Mouse (Mus musculus) intestine, postnatal 0 days (tissue): ENCODE data around the gene Slc17a8. TPM values are rescaled to one million over a fixed set of nuclear protein-coding genes. Genes with fewer than 3 reads are reported as not detected.

Source experiments
- ATAC-seq: fragments of 200-750 bp; cut with Nextera tagmentation; 2 replicates; pipeline ENCODE4 v1.8.0; 2017; ENCODE audit warnings: mild to moderate bottlenecking, moderate TSS enrichment, moderate library complexity
- H3K27ac ChIP-seq: fragments of 300-500 bp; sonication (generic); 2 replicates; pipeline ENCODE4 v1.5.1; 2014; ENCODE audit warnings: mild to moderate bottlenecking, low read depth, low read length, moderate library complexity
- H3K27me3 ChIP-seq: fragments of 300-500 bp; sonication (generic); replicated peaks from 2 replicates; pipeline ENCODE4 v1.6.1; 2014; ENCODE audit warnings: low read length, mixed read lengths; ENCODE audit not compliant: control insufficient read depth, insufficient read depth
- H3K36me3 ChIP-seq: fragments of 300-500 bp; sonication (generic); 2 replicates; pipeline ENCODE4 v1.6.1; 2014; ENCODE audit warnings: mild to moderate bottlenecking, moderate library complexity; ENCODE audit not compliant: control insufficient read depth, insufficient read depth
- H3K4me1 ChIP-seq: fragments of 300-500 bp; sonication (generic); replicated peaks from 2 replicates; pipeline ENCODE4 v1.6.1; 2014; ENCODE audit warnings: antibody characterized with exemption, low read length, mixed read lengths; ENCODE audit not compliant: control insufficient read depth, insufficient read depth
- H3K4me2 ChIP-seq: fragments of 300-500 bp; sonication (generic); replicated peaks from 2 replicates; pipeline ENCODE4 v1.6.1; 2014; ENCODE audit warnings: low read depth, mild to moderate bottlenecking, moderate library complexity
- H3K4me3 ChIP-seq: fragments of 300-500 bp; sonication (generic); 2 replicates; pipeline ENCODE4 v1.5.1; 2014; ENCODE audit warnings: low read depth, low read length
- H3K9ac ChIP-seq: fragments of 300-500 bp; sonication (generic); 2 replicates; pipeline ENCODE4 v1.6.1; 2014; ENCODE audit warnings: mild to moderate bottlenecking, low read depth, low read length
- H3K9me3 ChIP-seq: fragments of 300-500 bp; sonication (generic); 2 replicates; pipeline ENCODE4 v1.6.1; 2016; ENCODE audit warnings: mixed run types; ENCODE audit not compliant: control insufficient read depth
- CTCF ChIP-seq: sonication (generic); IDR thresholded peaks from 2 replicates; pipeline ENCODE4 v1.5.1; 2016; ENCODE audit warnings: low read depth, mild to moderate bottlenecking, control low read depth, antibody characterized with exemption, moderate library complexity
- WGBS: fragments of 180-500 bp; shearing (Covaris S2); extraction: QIAGEN DNeasy Blood & Tissue Kit; methylation state at CpG from one replicate; pipeline ENCODE4 v1.1.7; 2014; 5-methylcytosine and 5-hydroxymethylcytosine counted together
- polyA plus RNA-seq: library from polyadenylated mRNA; unstranded; fragments of >200 nt; fragmentation: Nextera tagmentation; extraction: Ambion mirVana; gene quantifications from 2 replicates; pipeline ENCODE4 v1.2.1, GENCODE M21; 2015

Slc17a8 gene
- polyA plus RNA-seq, 1 experiment from 2014 or later: 0.03 TPM

GRCm38 (mm10) chr10:89531976-89532375, 89.1 kb downstream of the Slc17a8 start:
- Histone ChIP-seq H3K27me3 (no peaks in the 10 kb centered on the region), H3K4me3 (no peak overlapping the region; the same call in 1 of the 2 replicates), H3K4me1 (peaks cover 11% of the 10 kb centered on the region), H3K27ac (no peak overlapping the region), H3K9me3 (no peaks in the 10 kb centered on the region), H3K9ac (no peak overlapping the region), H3K4me2 (peak overlapping the region; percentile 59), H3K36me3 (no peaks in the 10 kb centered on the region)
- ATAC-seq: no peak
- TF ChIP-seq CTCF: no peak
- WGBS: 59% methylated on average over 2 of the region's 2 CpGs

DNA sequence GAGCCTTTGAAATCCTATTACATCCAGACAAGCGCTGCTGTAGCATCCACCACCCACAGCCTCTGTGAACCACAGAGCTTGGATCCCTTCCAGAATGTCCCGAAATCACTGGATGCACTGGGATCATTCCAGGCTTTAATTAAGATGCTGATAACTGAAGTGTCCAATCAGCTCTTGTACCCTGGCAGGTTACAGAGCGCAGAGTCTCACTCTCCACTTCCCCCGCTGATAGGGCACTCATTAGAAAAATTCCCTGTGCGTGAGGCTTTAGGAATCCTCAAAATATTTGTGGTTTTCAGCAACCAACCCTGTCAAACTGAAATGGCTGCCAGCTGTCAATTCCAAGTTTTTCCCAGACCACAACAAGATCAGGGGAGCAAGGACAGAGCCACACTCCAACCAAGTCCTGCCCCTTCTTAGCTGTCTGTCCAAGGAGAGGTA, 89.8 kb downstream of the Slc17a8 start:
- Histone ChIP-seq H3K4me2 (0 out of 2 replicates have a peak overlapping the region, but pooled peaks have one; percentile 59), H3K27ac (no peak overlapping the region), H3K4me3 (no peak overlapping the region), H3K9ac (no peak overlapping the region), H3K36me3 (no peaks in the 10 kb centered on the region), H3K27me3 (no peaks in the 10 kb centered on the region), H3K9me3 (no peaks in the 10 kb centered on the region), H3K4me1 (peaks cover 11% of the 10 kb centered on the region)
- ATAC-seq: no peak
- 58% methylated on average over 5 of the region's 5 CpGs for WGBS
- no peak for TF ChIP-seq CTCF

GRCm38 (mm10) chr10:89527054-89527453, 94.0 kb downstream of the Slc17a8 start:
- TF ChIP-seq CTCF: no peak

DNA sequence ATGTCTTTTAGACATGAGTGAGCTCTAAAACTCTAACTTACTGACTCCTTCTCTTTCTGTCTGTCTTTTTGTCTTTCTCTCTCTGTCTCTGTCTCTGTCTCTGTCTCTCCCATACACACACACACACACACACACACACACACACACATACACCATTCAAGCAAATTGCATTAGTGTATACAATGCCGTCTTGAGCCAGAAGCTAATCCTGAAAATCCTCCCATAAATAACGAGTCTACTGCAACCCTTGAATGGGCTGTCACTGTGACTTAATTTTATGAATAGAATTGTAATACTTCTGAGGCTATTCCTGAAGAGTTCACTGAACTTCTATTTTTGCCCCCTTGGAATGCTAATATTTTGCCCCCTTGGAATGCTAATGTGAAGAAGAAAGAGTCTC, 95.2 kb downstream of the Slc17a8 start:
- no peaks in the 10 kb centered on the region for H3K9me3 ChIP-seq
- 58% methylated on average over 2 of the region's 2 CpGs for WGBS
- no peak for ATAC-seq
- H3K4me3 ChIP-seq: no peak overlapping the region
- H3K27ac ChIP-seq: no peak overlapping the region
- no peak for TF ChIP-seq CTCF
- no peak overlapping the region for H3K4me2 ChIP-seq
- H3K4me1 ChIP-seq: no peaks in the 10 kb centered on the region
- no peak overlapping the region for H3K9ac ChIP-seq
- no peaks in the 10 kb centered on the region for H3K36me3 ChIP-seq
- H3K27me3 ChIP-seq: no peaks in the 10 kb centered on the region

More at GRCm38 (mm10) chr10:89527054-89527453, 94.0 kb downstream of the Slc17a8 start:
- Histone ChIP-seq H3K27me3 (no peaks in the 10 kb centered on the region), H3K36me3 (no peaks in the 10 kb centered on the region), H3K9me3 (no peaks in the 10 kb centered on the region), H3K4me3 (no peak overlapping the region), H3K4me2 (no peak overlapping the region; the same call in 1 of the 2 replicates), H3K9ac (no peak overlapping the region), H3K27ac (no peak overlapping the region), H3K4me1 (no peaks in the 10 kb centered on the region)
- peak; percentile 72 for ATAC-seq
- WGBS: 36% methylated on average over 5 of the region's 5 CpGs

Other genes starting within 250 kb of the Slc17a8 start
- gene Gas2l3, start 177.3 kb downstream of the Slc17a8 start, polyA plus RNA-seq: 5.5 and 5.6 TPM in 2 replicates
- 117 and 139 TPM in 2 replicates for gene Nr1h4, start 87.7 kb downstream of the Slc17a8 start, polyA plus RNA-seq
- gene Scyl2, start 65.0 kb upstream of the Slc17a8 start, polyA plus RNA-seq: 4.6 and 5.3 TPM in 2 replicates
- gene Actr6, start 111.0 kb upstream of the Slc17a8 start, polyA plus RNA-seq: 12.3 and 12.5 TPM in 2 replicates
- 8.0 and 9.3 TPM in 2 replicates for gene Uhrf1bp1l, start 123.7 kb upstream of the Slc17a8 start, polyA plus RNA-seq